Mouse (Mus musculus): ENCODE measurements around the gene Abca3.
"Not testable (repeated sequence)": the region's sequence is repeated elsewhere in the genome, so short reads cannot be mapped to it uniquely, and the experiment has no call there.

Abca3 gene

DNA sequence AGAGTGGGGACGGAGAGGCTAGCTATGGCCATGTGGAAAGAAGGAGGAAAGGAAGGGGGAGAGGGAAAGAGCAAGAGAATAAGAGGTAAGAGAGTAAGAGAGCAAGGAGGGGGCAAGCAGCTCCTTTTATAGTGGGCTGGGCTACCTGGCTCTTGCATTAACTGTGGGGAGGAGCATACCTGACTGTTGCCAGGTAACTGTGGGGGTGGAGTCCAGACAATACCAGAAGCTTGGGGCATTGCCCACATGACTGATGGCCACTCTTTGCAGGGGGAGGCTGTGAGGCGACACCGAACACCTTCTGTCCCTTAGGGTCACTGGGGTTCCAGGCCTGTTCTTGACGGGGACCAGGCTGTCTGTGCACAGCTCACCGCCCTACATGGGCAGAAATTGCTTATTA, 37.0 kb downstream of the Abca3 start:
- DNase-seq (ENCODE audit: low read depth): no peak

DNA sequence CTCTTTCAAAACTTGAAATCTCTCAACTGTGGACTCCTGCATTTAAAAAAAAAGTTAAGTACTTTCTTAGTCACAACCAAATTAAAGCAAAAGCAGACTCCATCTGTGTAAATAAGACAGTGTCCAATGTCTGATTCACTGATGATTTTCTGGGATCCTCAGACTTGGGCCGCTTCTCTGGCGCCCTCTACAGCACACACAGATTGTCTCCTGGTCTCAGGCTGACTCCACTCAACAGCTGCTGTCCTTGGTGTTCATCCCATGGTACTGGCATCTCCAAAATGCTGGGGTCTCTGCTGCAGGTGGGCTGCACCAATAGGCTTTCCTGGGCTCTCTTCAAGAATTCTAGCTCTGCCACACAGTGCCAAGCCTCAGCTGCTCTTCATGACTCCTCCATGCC, 38.1 kb downstream of the Abca3 start:
- peak; percentile 59 for DNase-seq (ENCODE audit: low read depth)

DNA sequence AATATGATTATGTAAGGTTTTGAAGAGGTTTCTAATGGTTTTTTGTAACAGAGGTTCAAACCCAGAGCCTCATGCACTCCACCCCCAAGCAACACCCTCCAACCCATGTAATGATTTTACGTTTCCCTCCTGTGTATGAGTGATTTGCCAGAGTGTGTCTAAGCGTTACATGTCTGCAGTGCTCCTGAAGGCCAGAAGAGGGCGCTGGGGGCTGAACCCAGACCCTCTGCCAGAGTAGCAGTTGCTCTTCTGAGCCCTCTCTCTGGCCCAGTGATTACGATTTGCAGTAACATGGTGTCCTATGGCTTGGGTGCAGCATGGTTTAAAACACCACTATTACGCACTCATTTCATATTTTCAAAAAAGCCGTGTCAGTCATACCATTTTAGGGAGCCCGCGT, 39.4 kb downstream of the Abca3 start:
- peak; percentile 37 for DNase-seq (ENCODE audit: low read depth)

DNA sequence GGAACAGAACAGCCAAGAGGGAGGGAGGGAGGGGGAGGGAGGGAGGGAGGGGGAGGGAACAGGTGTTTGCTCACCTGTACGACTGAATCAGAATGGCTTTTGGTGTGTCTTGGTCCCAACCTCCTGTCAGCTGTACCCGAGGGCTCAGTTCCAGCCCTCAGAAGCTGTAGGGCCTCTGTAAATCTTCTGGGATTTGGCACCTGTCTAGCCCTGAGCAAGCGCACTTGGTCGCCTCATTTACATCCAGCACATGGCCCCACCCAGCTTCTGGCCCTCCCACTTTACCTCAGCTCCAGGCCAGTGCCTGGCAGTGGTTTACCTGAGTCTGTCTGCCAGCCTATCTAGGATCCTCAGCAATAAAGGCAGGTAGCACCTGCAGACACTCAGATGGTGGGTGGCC, 41.8 kb downstream of the Abca3 start:
- DNase-seq (ENCODE audit: low read depth): no peak

DNA sequence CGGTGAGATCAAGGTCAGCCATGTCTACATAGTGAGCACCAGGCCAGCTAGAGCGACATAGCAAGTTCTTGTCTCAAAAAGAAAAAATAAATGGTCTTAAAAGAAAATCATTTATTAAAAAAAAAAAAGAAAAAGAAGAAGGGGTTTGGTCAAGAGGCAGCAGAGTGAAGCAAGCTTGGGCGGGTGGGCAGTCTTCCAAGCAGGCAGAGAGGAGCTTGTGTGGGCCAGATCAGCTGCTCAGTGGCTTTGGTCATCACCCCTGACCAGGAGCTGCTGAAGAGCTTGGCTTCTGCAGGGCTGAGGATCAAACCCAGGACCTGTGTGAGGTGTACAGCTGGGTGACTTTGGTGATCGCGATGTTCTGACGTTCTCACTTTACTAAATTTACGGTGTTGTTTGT, 42.7 kb downstream of the Abca3 start:
- DNase-seq (ENCODE audit: low read depth): no peak

DNA sequence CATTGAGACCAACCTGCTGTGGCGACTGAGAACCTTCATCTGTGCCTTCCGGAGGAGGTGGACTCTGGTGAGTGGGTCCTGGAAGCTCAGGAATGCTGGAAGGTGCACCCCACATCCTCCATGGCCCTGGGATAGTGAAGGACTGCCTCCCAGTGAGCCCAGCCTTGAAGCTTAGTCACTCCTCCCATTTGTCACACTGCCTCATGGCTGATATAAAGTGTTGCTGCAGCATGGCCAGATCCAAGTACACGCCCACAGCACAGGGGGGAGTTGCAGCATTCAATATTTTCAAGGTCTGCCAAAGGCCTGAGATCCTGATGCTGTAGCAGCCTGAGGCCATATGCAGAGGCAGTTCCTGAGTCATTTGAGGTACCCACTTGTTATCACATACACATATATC, 50.6 kb downstream of the Abca3 start:
- DNase-seq (ENCODE audit: low read depth): no peak

DNA sequence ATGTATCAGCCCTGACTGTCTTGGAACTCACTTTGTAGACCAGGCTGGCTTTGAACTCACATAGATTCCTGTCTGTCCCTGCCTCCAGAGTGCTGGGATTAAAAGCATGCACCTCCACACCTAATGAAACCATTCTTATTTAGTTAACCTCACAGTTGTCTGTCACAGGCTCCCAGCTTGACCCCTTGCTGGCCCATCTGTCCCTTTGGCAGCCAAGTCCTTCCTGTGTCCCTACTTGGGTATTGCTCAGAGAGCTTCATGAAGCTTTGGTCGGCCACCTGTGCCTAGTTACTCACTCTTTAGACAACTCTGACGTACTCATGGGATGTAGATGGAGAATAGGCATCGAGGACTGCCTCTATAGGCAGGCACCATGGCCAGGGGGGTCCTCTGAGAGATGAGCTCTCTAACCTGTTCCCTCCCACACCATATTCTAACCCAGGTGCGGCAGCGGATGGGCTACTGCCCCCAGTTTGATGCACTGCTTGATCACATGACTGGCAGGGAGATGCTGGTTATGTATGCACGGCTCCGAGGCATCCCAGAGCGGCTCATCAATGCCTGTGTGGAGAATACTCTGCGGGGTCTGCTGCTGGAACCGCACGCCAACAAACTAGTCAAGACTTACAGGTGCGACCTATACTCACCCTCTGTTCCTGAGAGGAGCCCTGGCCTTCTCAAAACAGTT, 55.5 kb downstream of the Abca3 start:
- no peak for DNase-seq (ENCODE audit: low read depth)

DNA sequence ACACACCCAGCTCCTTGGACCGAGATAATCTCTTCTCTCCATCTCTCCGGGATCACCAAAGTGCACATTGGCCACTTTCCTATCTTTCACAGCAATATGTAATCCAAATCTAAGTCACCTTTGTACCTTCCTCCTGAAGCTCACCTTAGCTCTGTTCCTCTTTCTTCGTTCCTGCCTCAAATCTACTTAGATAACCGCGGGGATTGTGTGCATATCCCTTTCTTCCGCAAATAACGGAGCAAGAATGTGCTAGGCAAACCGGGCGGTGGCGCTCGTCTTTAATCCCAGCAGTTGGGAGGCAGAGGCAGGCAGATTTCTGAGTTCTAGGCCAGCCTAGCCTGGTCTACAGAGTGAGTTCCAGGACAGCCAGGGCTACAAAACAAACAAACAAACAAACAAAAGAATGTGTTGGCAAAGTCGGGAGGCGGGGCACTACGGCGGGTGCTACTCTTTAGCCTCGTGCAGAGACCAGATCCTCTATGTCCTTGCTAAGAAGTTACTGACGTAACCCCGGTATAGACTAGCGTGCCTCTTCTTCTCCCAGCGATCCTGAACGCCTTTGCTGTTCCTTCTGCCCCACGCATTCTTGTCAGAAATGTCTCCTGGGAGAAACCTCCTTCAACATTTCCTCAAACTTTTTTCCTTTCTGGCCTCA, 61.9 kb downstream of the Abca3 start:
- DNase-seq (ENCODE audit: low read depth): peak; percentile 57

DNA sequence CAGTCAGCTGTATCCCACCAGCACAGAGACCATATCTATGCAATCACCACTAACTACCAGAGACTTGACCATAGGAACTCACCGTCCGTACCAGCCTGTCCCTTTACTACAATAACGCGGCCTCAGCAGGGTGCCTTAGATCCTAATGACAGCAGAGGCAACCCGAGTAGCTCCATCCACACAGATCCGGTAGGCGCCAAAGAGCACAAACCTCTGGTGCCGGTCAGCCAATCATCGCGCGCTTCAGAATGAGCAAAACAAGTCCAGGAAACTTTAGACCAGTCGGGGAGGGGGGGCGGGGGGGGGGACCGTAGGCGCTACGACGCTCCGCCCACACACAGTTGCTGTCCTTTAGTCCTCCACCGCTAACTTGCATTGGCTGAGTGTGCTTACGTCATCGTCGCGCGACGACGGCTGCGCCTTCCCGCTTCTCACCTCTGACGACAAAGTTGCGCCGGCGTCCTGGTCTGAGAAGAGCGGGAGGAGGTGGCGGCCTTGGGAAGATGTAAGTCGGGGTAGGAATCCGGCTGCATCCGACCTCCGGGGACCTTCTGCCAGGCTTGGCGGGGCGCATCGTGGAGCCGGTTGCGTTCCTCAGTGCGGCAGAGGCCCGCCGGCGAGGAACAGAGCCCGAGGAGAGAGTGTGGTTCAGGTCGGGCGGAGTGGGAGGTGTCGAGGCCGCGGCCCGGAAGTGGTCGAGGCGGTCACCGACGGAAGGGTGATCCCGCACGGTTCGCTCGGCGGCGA, 62.7 kb downstream of the Abca3 start, which contains the start of gene Rnps1:
Gene Rnps1 (plus strand): TSS at position 336 of the 747 bp plus-strand sequence.
- DNase-seq (ENCODE audit: low read depth): peak; percentile 98

DNA sequence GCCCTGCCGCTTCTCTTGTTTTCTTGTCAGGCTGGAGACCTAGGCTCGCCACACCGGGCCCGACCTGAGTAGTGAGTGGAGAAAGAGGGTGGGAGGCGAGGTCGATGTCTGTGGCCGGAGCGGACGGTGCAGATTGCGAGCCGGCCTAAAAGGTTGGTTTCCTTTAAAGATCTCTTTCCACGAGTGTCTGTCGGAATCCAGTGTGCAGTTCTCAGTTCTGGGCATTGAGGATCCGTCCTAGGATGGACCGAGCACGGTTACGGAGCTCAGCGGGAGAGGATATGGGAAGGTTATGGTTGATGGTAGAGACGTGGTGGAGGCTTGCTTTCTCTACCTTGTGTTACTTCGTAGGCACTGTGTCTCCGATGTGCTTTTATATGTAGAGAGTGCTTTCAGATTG, 63.3 kb downstream of the Abca3 start:
- DNase-seq (ENCODE audit: low read depth): no peak

DNA sequence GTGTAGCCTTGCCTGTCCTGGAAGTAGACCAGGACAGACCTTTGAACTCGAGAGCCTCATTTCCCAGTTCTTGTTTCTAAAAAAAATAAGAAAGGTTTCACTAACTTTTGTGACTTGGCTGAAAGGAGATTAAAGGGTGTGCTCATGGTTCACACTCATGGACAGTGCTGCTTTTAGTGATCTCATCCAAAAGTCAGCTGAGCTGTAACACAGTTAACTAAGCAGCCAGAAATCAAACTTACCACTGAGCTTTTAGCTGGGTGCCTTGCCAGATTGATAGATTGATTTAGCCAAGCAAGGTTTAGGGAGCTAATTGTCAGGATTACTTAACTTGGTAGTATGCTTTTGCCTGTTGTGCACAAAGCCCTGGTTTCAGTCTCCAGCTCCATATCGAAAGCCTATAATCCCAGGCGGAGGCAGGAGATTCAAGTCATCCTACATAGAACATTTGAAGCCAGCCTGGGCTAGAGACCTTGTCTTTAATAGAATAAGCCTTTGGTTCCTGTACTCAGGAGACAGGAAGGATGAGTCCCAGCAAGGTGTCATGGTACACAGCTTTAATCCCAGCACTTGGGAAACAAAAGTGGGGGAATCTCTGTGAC, 64.4 kb downstream of the Abca3 start:
- no peak for DNase-seq (ENCODE audit: low read depth)

DNA sequence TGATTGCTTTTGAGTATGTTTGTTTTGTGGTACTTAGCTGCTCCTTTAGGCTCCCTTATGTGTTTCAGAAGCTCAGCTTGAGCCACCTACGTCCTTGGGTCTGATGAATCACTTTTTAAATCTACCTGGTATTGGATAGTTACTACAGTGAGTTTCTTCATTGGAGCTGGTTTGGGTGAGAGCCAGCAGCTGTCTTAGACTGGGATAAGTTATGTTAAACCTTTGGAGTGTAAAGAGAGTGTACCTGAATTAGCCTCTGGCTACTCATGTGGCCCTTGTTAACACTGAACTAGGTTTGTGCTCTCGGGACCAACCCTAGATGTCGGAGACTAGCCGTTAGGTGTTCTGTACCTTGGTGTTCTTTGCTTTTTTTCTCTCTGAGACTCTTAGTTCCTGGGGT, 71.4 kb downstream of the Abca3 start:
- DNase-seq (ENCODE audit: low read depth): no peak

DNA sequence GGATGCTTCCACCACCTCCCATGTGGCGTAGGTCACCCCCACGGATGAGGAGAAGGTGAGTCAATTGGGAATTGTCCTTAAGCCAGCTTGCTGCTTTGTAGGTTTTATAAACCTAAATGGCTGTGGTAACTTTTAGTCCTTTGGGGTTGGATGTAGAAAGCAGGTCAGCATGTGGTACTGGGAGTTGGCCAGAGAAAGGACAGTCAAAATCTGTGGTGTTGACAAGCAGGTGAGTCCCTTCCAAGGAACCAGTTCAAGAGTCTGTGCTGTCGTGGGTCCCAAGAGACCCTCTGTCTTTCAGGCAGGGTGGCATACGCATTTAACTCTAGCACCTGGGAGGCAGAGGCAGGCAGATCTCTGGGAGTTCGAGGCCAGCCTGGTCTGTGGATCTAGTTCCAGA, 72.7 kb downstream of the Abca3 start:
- no peak for DNase-seq (ENCODE audit: low read depth)

DNA sequence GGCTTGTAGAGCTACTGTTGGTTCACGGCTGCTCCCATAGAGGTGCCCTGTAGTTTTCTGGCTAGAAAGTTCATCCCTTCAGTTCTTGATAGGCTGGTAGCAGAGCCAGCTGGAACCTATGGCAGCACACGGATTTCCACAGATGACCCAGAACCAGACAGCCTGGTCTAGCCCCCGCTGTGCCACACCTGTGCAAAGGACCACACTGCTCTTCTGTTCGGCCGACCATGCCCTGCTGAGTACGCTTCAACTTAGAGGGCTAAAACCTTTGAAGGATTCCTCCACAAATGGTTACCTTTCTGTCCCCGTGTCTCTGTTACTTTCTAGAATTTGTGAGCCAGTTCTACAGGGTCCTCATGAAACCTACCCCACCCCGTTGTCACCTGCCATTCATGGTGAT, 73.6 kb downstream of the Abca3 start:
- DNase-seq (ENCODE audit: low read depth): not testable (repeated sequence)

DNA sequence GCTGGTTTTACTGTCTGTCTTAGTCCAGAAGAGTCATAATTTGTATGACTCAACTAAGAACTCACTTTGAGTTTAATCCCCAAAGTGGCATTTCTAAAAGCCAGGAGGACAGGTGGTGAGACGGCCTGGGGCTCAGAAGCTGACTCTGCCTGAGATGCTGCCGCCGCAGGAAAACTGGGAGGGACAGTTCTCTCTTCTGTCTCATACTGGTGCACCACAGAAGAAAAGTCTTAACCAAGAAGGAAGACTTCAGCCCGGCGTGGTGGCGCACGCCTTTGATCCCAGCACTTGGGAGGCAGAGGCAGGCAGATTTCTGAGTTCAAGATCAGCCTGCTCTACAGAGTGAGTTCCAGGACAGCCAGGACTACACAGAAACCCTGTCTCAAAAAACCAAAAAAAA, 74.2 kb downstream of the Abca3 start:
- DNase-seq (ENCODE audit: low read depth): no peak

DNA sequence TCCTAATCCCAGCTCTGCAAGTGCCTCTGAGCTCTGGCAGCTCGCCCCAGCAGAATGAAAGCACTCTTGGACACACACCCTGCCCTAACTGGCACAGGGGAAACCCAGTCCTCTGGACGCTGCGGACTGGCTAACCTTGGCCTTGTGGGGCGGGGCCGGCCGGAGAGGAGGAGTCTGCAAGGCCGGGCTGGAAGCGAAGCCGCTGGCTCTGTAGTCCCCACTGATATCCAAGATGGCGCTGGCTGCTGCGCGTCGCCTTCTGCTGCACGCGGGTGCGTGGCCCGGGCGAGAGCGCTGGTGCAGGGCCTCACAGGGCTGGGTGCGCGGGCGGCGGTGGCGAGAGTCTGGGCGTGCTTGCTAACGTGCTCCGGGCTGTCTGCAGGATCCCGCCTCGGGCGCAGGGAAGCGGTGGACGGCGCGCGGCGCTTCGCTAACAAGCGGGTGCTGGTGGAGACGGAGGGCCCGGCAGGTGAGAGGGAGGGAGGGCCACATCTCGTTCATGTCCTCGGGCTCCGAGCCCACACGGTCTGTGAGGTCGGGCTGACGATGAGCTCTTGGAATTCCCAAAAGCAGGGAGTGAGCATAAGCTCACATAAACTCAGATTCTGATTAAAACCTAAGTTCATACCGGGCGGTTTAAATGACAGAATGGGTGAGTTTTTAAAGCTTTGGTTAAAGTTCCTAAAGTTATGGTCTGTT, 74.9 kb downstream of the Abca3 start, which contains the start of gene Eci1:
Gene Eci1 (plus strand): TSS at position 171 of the 699 bp plus-strand sequence.
- peak; percentile 77 for DNase-seq (ENCODE audit: low read depth)

DNA sequence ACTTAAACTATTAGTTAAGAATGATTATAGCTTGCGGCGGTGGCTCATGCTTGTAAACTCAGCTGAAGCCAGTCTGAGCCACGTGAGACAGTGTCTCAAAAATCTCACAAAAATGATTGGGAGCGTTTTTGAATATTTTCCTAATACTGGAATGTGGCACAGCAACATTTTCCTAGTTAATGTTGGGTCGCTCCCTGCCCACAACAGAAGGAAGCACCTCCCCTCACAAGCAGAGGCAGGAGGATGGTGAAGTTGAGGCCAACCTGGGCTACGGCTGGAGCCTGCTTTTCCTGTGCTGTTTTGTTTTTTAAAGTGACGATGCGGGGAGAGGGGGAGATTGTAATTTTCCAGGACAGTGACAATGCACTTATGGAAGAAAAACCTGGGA, 75.4 kb downstream of the Abca3 start:
- DNase-seq (ENCODE audit: low read depth): no peak

DNA sequence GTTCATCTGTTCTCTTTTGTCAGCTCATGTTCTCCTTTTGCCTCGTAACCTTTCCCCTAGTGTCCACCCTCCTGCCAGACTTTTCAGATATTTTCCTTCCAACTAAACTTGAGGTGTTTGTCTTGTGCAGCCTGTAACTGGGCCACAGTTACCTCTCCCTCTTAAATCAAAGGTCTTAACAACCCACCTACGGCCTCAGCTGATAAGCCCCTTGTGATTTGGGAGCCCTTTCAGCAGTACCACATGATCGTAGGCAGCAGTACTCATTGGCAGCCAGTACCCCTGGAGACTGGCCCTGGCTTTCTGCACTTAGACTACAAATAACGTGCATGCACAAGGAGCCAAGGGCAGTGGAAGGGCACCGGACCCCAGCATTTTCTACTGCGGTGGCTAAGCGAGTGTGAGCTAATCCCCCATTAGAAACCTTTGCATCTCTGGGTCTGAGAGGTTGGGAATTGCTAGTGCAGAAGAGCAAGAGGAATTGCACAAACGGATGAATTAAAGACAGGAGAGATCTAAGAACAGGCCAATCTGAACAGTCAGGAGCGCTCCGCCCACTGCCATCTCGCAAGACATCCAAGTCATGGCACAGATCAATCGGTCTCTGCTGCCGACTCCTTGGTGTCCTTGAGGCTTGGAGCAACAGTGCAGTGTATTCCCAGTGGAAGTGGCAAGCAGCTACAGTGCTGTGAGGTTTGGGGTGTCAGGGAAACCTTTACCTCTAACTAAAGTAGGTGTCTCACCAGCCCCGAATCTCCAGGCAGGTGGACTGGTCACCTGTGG, 77.6 kb downstream of the Abca3 start:
- DNase-seq (ENCODE audit: low read depth): no peak

DNA sequence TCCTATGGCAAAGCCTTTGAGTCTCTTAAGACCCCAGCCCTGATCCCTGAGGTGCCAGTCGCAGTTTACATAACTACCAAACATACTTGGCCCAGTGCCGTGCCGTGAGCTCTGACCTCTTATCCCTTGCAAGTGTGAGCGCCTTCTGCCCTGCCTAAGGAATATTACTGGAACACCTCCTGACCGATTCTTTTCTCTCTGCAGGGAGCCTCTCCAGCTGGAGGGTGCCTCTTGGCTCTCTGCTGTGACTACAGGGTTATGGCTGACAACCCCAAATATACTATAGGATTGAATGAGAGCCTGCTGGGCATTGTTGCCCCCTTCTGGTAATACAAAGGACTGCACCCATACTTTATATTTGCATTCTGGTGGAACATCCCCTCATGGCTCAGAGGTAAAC, 85.3 kb downstream of the Abca3 start:
- peak; percentile 79 for DNase-seq (ENCODE audit: low read depth)

DNA sequence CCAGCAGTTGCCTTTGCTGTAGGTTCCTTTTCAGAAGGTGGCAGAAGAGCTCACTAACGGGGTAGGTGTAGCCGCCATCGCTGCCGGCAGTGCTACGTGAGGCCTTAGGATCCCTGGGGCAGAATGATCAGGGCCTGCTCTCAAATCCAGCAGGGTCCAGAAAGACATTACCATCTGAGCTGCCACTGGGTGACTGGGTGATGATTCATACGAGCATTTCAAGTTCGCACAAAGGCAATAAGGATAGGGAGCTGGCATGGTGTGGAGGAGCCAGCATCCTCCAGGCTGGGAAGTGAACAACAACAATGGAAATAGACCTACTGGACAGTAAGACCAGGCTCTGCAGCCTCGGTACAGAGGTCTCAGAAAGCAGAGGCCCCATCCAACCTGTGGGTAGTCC, 88.6 kb downstream of the Abca3 start:
- no peak for DNase-seq (ENCODE audit: low read depth)

DNA sequence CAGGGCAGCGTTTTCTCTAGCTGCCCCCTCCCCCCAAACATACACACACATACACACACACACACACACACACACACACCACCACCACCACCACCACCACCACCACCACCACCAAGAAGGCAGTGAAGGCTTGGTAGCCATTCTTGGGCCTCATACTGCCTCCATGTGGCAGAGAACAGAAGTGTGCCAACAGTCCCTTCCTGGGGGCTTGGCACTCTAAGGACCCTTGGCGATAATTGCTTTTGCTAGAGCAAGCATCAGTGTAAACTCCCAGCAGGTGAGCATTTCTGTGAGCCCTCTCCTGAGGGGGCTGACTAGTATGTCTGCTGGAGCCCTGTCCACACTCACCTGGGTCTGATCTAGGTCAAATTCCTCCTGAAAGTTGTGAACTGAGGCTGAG, 89.4 kb downstream of the Abca3 start:
- DNase-seq (ENCODE audit: low read depth): no peak
